Mouse (Mus musculus) heart, postnatal 0 days (tissue): ENCODE measurements around the gene Cdk6. TPM values are rescaled to one million over a fixed set of nuclear protein-coding genes. Genes with fewer than 3 reads are reported as not detected.

ENCODE experiments used
- ATAC-seq: fragments of 200-750 bp; cut with Nextera tagmentation; 2 replicates; pipeline ENCODE4 v1.8.0; 2017; ENCODE audit warnings: low read depth, moderate number of reproducible peaks, moderate library complexity; ENCODE audit not compliant: insufficient read depth
- DNase-seq: peaks from one replicate; pipeline ENCODE4 v3.0.0-alpha.2; 2016; ENCODE audit warnings: low spot score
- H3K27ac ChIP-seq: fragments of 300-500 bp; sonication (generic); 2 replicates; pipeline ENCODE4 v1.5.1; 2014; ENCODE audit warnings: low read depth, mild to moderate bottlenecking
- H3K27me3 ChIP-seq: fragments of 300-500 bp; sonication (generic); 2 replicates; pipeline ENCODE4 v1.6.1; 2014; ENCODE audit warnings: low read length, mixed read lengths; ENCODE audit not compliant: control insufficient read depth, insufficient read depth
- H3K36me3 ChIP-seq: fragments of 300-500 bp; sonication (generic); replicated peaks from 2 replicates; pipeline ENCODE4 v1.6.1; 2014; ENCODE audit warnings: low read length, mixed read lengths; ENCODE audit not compliant: control insufficient read depth, insufficient read depth
- H3K4me1 ChIP-seq: fragments of 300-500 bp; sonication (generic); 2 replicates; pipeline ENCODE4 v1.6.1; 2014; ENCODE audit warnings: antibody characterized with exemption; ENCODE audit not compliant: control insufficient read depth, insufficient read depth
- H3K4me2 ChIP-seq: fragments of 300-500 bp; sonication (generic); 2 replicates; pipeline ENCODE4 v1.6.1; 2014; ENCODE audit warnings: low read depth, mild to moderate bottlenecking, low read length, moderate library complexity
- H3K4me3 ChIP-seq: fragments of 300-500 bp; sonication (generic); 2 replicates; pipeline ENCODE4 v1.5.1; 2014; ENCODE audit warnings: low read depth, low read length
- H3K9ac ChIP-seq: fragments of 300-500 bp; sonication (generic); replicated peaks from 2 replicates; pipeline ENCODE4 v1.6.1; 2014; ENCODE audit warnings: low read depth, low read length, mixed read lengths
- H3K9me3 ChIP-seq: fragments of 300-500 bp; sonication (generic); replicated peaks from 2 replicates; pipeline ENCODE4 v1.6.1; 2016; ENCODE audit warnings: low read length; ENCODE audit not compliant: control insufficient read depth
- CTCF ChIP-seq: IDR thresholded peaks from 2 replicates; pipeline ENCODE4 v1.5.1; 2016; ENCODE audit warnings: antibody characterized with exemption, control low read depth, low read depth
- EP300 ChIP-seq: IDR thresholded peaks from 2 replicates; pipeline ENCODE4 v1.6.1; 2016; ENCODE audit warnings: antibody characterized with exemption, low read depth
- WGBS: fragments of 180-500 bp; shearing (Covaris S2); extraction: QIAGEN DNeasy Blood & Tissue Kit; methylation state at CpG from one replicate; pipeline ENCODE4 v1.1.7; 2014; 5-methylcytosine and 5-hydroxymethylcytosine counted together
- polyA plus RNA-seq: library from polyadenylated mRNA; unstranded; fragments of >200 nt; fragmentation: Nextera tagmentation; extraction: Ambion mirVana; gene quantifications from 2 replicates; pipeline ENCODE4 v1.2.1, GENCODE M21; 2015
- total RNA-seq: library from RNA; depleted of rRNA; stranded (reverse); fragments of >200 nt; gene quantifications from 2 replicates; pipeline ENCODE4 v1.2.3, GENCODE M21; 2014; ENCODE audit warnings: low replicate concordance

Cdk6 gene
- total and polyA plus RNA-seq, 2 experiments from 2014 or later: 19.2 to 43.0 TPM

DNA sequence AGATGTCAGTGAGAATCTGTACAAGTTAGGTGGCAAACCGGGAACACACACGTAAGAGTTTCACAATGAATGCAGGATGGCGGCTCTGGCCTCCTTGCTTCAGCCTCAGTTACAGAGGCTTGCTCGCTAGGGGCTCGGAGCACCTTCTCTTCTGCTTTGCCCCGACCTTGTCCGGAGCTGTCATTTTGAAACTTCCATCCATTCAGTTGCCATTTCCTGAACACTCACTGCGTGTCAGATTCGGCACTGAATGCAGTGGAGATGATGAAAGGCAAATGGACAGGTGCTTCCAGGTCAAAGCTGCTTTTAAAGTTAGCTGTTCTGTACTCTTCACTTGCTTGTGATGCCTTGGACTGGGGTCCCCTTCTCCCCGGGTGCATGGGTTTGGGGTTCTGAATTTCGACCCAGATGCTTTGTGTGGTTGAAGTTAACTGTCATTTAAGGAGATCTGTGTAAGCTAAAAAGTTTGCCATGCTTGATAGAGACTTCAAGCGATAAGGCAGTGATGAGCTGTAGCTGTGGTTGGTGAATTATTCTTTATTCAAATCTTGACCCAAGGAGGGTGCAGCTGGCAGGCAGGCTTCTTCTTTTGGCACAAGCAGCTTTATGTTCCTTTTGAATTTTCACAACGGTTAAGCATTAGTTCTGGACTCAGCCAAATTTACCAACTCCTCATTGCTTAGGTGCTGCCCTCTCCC lies 41.2 kb downstream of the Cdk6 start:
- Histone ChIP-seq H3K4me2 (peak overlapping the region; percentile 10; the same call in 1 of the 2 replicates), H3K27ac (peak overlapping the region; percentile 79), H3K27me3 (no peaks in the 10 kb centered on the region), H3K4me3 (no peak overlapping the region), H3K9ac (no peak overlapping the region), H3K9me3 (no peaks in the 10 kb centered on the region), H3K36me3 (no peaks in the 10 kb centered on the region), H3K4me1 (peaks cover 66% of the 10 kb centered on the region)
- DNase-seq (no peak), ATAC-seq (no peak)
- no peak for TF ChIP-seq EP300
- no peak for TF ChIP-seq CTCF
- 57% methylated on average over 13 of the region's 13 CpGs for WGBS

GRCm38 (mm10) chr5:3383547-3383946 lies 42.3 kb downstream of the Cdk6 start:
- Histone ChIP-seq H3K4me1 (peaks cover 66% of the 10 kb centered on the region), H3K4me3 (no peak overlapping the region), H3K27me3 (no peaks in the 10 kb centered on the region), H3K36me3 (no peaks in the 10 kb centered on the region), H3K27ac (no peak overlapping the region), H3K9me3 (no peaks in the 10 kb centered on the region), H3K4me2 (no peak overlapping the region), H3K9ac (no peak overlapping the region)
- ATAC-seq: no peak
- WGBS: 68% methylated on average over 3 of the region's 3 CpGs
- DNase-seq: peak; percentile 5
- TF ChIP-seq EP300: no peak
- no peak for TF ChIP-seq CTCF

- Histone ChIP-seq H3K9me3 (no peaks in the 10 kb centered on the region), H3K4me1 (peaks cover 57% of the 10 kb centered on the region), H3K27ac (no peak overlapping the region), H3K27me3 (no peaks in the 10 kb centered on the region), H3K4me3 (no peak overlapping the region), H3K4me2 (no peak overlapping the region), H3K36me3 (no peaks in the 10 kb centered on the region), H3K9ac (no peak overlapping the region)
- 64% methylated on average over 1 of the region's 1 CpGs for WGBS
- ATAC-seq (no peak), DNase-seq (peak; percentile 4)
- TF ChIP-seq EP300 (no peak), CTCF (no peak)
Measured at GRCm38 (mm10) chr5:3385078-3385477, 43.8 kb downstream of the Cdk6 start.

DNA sequence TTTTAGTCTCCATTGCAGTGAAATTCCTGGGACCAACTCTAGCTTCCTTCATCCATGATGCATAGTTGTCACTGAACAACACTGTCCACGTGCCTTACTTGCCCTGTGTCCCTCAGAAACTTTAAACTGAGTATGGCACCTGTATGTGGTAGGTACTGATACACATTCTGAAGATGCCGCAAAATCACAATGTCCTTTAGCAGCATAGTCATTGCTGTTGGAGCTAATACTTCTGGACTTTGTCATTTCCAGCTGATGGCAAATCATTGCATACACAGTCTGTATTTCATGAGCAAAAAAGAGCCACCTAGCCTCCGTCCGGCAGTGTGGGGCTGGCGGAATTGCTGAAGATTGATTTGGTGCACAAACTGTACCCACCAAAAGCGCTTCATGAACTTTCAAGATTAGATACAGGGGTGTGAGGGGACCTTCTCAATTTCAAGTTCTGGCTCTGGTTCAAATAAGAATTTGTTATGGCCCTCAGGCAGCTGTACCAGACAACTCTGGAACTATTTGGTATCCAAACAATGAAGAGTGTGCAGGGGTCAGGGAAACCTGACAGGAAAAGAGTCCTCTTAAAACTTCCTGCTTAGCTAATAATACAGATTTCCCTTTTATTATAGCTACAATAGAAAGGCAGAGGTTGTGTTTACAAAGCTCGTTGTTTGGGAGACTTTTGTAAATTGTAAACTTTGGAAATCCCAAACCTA lies 44.9 kb downstream of the Cdk6 start:
- no peak for DNase-seq
- H3K36me3 ChIP-seq: peaks cover under 1% of the 10 kb centered on the region; the same call in 1 of the 2 replicates
- peak overlapping the region; percentile 73 for H3K27ac ChIP-seq
- H3K27me3 ChIP-seq: no peaks in the 10 kb centered on the region
- 41% methylated on average over 7 of the region's 7 CpGs for WGBS
- no peak overlapping the region for H3K4me3 ChIP-seq
- H3K9ac ChIP-seq: no peak overlapping the region
- peak overlapping the region; percentile 30 for H3K4me2 ChIP-seq
- H3K4me1 ChIP-seq: peaks cover 46% of the 10 kb centered on the region
- no peak for ATAC-seq
- H3K9me3 ChIP-seq: no peaks in the 10 kb centered on the region
- TF ChIP-seq CTCF (no peak), EP300 (no peak)

- Histone ChIP-seq H3K36me3 (peaks cover 6% of the 10 kb centered on the region; the same call in 1 of the 2 replicates), H3K27ac (peak overlapping the region; percentile 73), H3K4me3 (no peak overlapping the region), H3K9ac (no peak overlapping the region), H3K9me3 (no peaks in the 10 kb centered on the region), H3K27me3 (no peaks in the 10 kb centered on the region), H3K4me1 (peaks cover 41% of the 10 kb centered on the region), H3K4me2 (peak overlapping the region; percentile 30)
- ATAC-seq (no peak), DNase-seq (peak; percentile 4)
- TF ChIP-seq CTCF (no peak), EP300 (no peak)
- 35% methylated on average over 4 of the region's 4 CpGs for WGBS
Measured at GRCm38 (mm10) chr5:3386731-3387087, 45.4 kb downstream of the Cdk6 start.
